Mouse (Mus musculus) thymus, adult 2 months (tissue): ENCODE measurements around the gene Hsd11b1.

ENCODE experiments used
- CTCF ChIP-seq: fragments of 200-500 bp; IDR thresholded peaks from 2 replicates; pipeline ENCODE4 v1.5.1; 2012; ENCODE audit warnings: mild to moderate bottlenecking, control low read depth, low read length, moderate library complexity, borderline replicate concordance; ENCODE audit not compliant: control insufficient read depth, poor library complexity, insufficient read depth; ENCODE audit errors: extremely low read depth
- POLR2A ChIP-seq: fragments of 200-500 bp; IDR thresholded peaks from 2 replicates; pipeline ENCODE4 v1.6.1; 2012; ENCODE audit warnings: mild to moderate bottlenecking, low read length, control low read depth, moderate library complexity; ENCODE audit not compliant: control insufficient read depth, poor library complexity, insufficient read depth; ENCODE audit errors: extremely low read depth

DNA sequence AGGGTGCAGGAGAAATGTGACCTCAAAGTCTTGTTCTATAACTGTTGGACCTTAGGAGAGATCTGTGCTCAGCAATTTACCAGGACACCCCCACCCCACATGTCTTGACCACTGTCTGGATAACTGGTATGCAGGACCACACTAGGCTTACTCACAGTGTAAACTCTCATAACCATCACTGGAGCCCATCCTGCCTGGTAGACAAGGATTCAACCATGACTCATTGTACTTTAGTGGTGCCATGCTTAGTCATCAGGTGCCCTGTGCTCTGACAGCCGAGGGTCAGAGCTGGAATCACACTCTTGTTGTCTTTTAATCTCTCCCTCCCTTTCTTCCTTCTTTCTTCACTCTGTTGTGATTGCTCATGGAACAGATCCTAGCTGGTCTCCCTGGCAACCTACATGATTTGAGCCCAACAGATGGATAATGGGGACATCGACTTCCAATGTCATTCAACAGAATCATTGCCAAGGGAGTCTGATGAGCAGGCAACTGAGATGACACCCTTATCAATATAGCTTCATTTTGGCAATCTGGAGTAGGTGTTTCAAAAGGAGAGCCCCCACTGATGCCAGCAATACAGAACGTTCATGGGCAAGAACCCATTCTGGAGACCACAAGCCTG, 34.4 kb upstream of the Hsd11b1 start:
- TF ChIP-seq POLR2A (no peak), CTCF (no peak)
